Mouse (Mus musculus) midbrain, embryonic 10.5 days (tissue): ENCODE results near the gene Myo1d. TPM values are rescaled to one million over a fixed set of nuclear protein-coding genes. Genes with fewer than 3 reads are reported as not detected.

ENCODE experiments used
- DNase-seq: peaks from one replicate; pipeline ENCODE4 v3.0.0-alpha.2; 2017; ENCODE audit warnings: low spot score
- H3K27ac ChIP-seq: fragments of 300-500 bp; sonication (generic); replicated peaks from 2 replicates; pipeline ENCODE4 v1.5.1; 2016; ENCODE audit warnings: mild to moderate bottlenecking
- H3K27me3 ChIP-seq: fragments of 300-500 bp; sonication (generic); 2 replicates; pipeline ENCODE4 v1.6.1; 2016; ENCODE audit warnings: low read depth, mild to moderate bottlenecking; ENCODE audit not compliant: poor library complexity, severe bottlenecking
- H3K36me3 ChIP-seq: fragments of 300-500 bp; sonication (generic); 2 replicates; pipeline ENCODE4 v1.6.1; 2016; ENCODE audit warnings: mild to moderate bottlenecking, moderate library complexity
- H3K4me1 ChIP-seq: fragments of 300-500 bp; sonication (generic); 2 replicates; pipeline ENCODE4 v1.6.1; 2016
- H3K4me3 ChIP-seq: fragments of 300-500 bp; sonication (generic); 2 replicates; pipeline ENCODE4 v1.5.1; 2016; ENCODE audit warnings: mild to moderate bottlenecking, moderate library complexity
- H3K9me3 ChIP-seq: fragments of 300-500 bp; sonication (generic); replicated peaks from 2 replicates; pipeline ENCODE4 v1.6.1; 2016; ENCODE audit warnings: mild to moderate bottlenecking
- WGBS: fragments of 180-500 bp; shearing (Covaris S2); methylation state at CpG from one replicate; pipeline ENCODE4 v1.1.7; 2016; 5-methylcytosine and 5-hydroxymethylcytosine counted together
- polyA plus RNA-seq: library from polyadenylated mRNA; unstranded; fragments of >200 nt; fragmentation: Nextera tagmentation; extraction: Ambion mirVana; gene quantifications from 2 replicates; pipeline ENCODE4 v1.2.1, GENCODE M21; 2016

The Myo1d gene
- polyA plus RNA-seq, 1 experiment from 2014 or later: 2.3 TPM

- 41% methylated on average over 3 of the region's 3 CpGs for WGBS
- DNase-seq: no peak
- Histone ChIP-seq H3K27me3 (no peaks in the 10 kb centered on the region; the same call in 1 of the 2 replicates), H3K4me1 (no peaks in the 10 kb centered on the region; the same call in 1 of the 2 replicates), H3K9me3 (no peaks in the 10 kb centered on the region; the same call in 1 of the 2 replicates), H3K4me3 (no peak overlapping the region), H3K36me3 (no peaks in the 10 kb centered on the region), H3K27ac (no peak overlapping the region)
Observed at GRCm38 (mm10) chr11:80799979-80800378, 20.2 kb upstream of the Myo1d start.

- DNase-seq: no peak
- H3K4me3 ChIP-seq: no peak overlapping the region
- no peaks in the 10 kb centered on the region for H3K36me3 ChIP-seq
- no peaks in the 10 kb centered on the region; the same call in 1 of the 2 replicates for H3K27me3 ChIP-seq
- no peaks in the 10 kb centered on the region for H3K9me3 ChIP-seq
- WGBS: 81% methylated on average over 8 of the region's 8 CpGs
- H3K27ac ChIP-seq: no peak overlapping the region
- no peaks in the 10 kb centered on the region for H3K4me1 ChIP-seq
Observed at GRCm38 (mm10) chr11:80795431-80795830, 15.6 kb upstream of the Myo1d start.

DNA sequence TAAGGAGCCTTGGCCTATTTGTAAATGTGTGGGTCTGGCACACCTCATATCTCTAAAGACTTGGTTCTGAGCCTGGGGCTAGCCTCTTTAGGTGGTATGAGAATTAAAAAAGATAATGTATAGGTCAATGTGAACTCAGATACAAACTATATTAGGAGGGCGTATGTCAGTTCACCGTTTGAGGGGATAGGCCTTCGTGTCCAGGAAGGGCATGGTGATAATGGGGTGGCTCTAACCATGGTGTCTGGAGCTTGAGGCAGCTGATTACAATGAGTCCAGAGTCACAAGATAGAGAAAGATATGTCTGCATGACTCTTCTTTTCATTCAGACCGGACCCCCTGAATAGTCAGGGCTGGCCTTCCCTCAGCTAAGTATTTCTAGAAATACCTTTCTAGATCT lies 14.5 kb upstream of the Myo1d start:
- H3K36me3 ChIP-seq: no peaks in the 10 kb centered on the region
- H3K4me3 ChIP-seq: no peak overlapping the region
- no peaks in the 10 kb centered on the region for H3K9me3 ChIP-seq
- H3K27me3 ChIP-seq: no peaks in the 10 kb centered on the region; the same call in 1 of the 2 replicates
- no peaks in the 10 kb centered on the region for H3K4me1 ChIP-seq
- DNase-seq: no peak
- H3K27ac ChIP-seq: no peak overlapping the region
- WGBS: 91% methylated on average over 4 of the region's 4 CpGs

- Histone ChIP-seq H3K4me1 (no peaks in the 10 kb centered on the region), H3K9me3 (no peaks in the 10 kb centered on the region), H3K4me3 (no peak overlapping the region), H3K27ac (no peak overlapping the region), H3K27me3 (no peaks in the 10 kb centered on the region), H3K36me3 (no peaks in the 10 kb centered on the region)
- no peak for DNase-seq
- 86% methylated on average over 4 of the region's 4 CpGs for whole genome bisulfite sequencing
Observed at GRCm38 (mm10) chr11:80793386-80793785, 13.6 kb upstream of the Myo1d start.

DNA sequence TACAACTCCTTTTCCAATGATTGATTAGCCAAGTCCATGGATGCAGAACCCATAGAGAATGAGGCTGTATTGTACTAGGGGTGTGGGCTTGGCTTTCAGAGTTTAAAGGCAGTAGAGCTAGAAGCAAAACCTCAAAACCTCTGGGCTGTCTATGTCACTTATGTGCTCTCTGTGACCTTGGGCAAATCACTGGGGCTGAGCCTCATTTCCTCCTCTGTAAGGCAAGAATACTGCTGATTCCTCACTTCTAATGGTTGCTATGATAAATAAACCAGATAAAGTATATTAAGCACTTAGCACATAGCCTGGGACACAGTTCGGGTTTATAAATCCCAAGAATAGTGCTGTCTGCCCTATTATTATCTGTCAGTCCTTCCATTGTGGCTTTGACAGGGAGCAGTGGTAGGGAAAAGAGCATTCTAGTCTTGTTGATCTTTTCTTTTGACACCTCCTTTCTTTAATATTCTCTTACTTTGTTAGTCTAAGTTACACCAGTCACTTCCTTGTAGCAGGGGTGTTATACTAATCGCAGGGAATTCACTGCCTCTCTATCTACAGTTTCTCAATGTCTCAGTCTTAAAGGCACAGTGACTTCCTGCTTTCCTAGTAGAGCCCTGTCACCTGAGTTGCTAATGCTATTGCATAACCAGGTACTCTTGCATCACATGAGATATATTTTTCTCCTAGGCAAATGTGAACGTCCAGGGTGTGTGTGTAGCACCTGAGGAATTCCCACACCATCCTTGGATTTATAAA lies 12.0 kb upstream of the Myo1d start:
- Histone ChIP-seq H3K27ac (no peak overlapping the region), H3K9me3 (no peaks in the 10 kb centered on the region), H3K4me1 (no peaks in the 10 kb centered on the region), H3K4me3 (no peak overlapping the region), H3K36me3 (no peaks in the 10 kb centered on the region), H3K27me3 (no peaks in the 10 kb centered on the region)
- WGBS: 87% methylated on average over 3 of the region's 3 CpGs
- no peak for DNase-seq

- H3K4me3 ChIP-seq: no peak overlapping the region
- no peak for DNase-seq
- H3K27me3 ChIP-seq: no peaks in the 10 kb centered on the region
- H3K9me3 ChIP-seq: no peaks in the 10 kb centered on the region
- no peak overlapping the region for H3K27ac ChIP-seq
- no peaks in the 10 kb centered on the region for H3K4me1 ChIP-seq
- H3K36me3 ChIP-seq: no peaks in the 10 kb centered on the region
- WGBS: 73% methylated on average over 3 of the region's 3 CpGs
Observed at GRCm38 (mm10) chr11:80790413-80790812, 10.6 kb upstream of the Myo1d start.

DNA sequence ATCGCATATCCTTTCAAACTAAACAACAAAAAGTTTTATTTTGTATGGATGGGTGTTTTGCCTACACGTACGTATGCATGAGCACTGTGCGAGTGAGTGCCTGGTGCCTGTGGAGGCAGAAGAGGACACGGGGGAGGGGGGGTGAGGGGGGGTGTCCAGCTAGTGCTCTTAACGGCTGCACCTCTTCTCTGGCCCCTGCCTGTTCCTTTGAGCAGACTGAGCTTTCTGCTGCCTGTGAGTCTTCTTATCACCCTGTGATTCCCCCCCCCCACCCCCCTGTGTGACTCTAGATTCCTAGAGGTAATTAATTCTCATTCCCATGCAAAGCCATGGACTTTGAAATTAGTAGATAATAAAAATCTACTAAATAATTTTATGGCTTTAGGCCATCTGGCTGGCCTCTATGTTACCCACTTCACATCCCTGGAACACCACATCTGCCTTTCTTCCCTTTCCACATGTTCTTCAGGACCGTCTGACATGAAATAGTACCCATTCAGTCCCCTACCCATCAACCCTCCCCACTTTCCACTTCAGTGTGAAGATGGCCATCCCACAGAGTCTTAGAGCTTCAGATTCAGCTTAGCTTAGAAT lies 9.9 kb upstream of the Myo1d start:
- Histone ChIP-seq H3K36me3 (no peaks in the 10 kb centered on the region), H3K27ac (no peak overlapping the region), H3K9me3 (no peaks in the 10 kb centered on the region), H3K4me3 (no peak overlapping the region), H3K27me3 (no peaks in the 10 kb centered on the region), H3K4me1 (no peaks in the 10 kb centered on the region)
- WGBS: 66% methylated on average over 7 of the region's 7 CpGs
- no peak for DNase-seq

DNA sequence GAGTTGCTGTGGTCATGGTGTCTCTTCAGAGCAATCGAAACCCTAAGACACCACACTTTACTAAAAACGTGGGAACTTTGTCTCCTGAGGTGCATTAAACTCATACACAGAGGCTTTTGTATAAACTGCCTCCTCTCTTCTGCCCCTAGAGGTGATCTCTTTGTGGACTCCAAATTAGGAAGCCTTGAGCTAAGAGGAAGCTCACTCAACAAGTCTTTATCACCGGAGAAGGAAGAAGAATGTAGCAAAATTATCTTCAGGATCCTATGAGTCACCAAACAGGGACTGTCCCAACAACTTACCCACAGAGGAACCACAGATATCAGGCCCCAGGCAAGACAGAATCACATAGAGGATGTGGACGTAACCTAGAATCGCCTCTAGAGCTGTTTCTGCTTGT lies 5.8 kb upstream of the Myo1d start:
- no peak for DNase-seq
- no peak overlapping the region for H3K27ac ChIP-seq
- no peaks in the 10 kb centered on the region for H3K9me3 ChIP-seq
- H3K36me3 ChIP-seq: no peaks in the 10 kb centered on the region
- no peak overlapping the region for H3K4me3 ChIP-seq
- WGBS: 84% methylated on average over 5 of the region's 5 CpGs
- H3K4me1 ChIP-seq: no peaks in the 10 kb centered on the region
- no peaks in the 10 kb centered on the region for H3K27me3 ChIP-seq

GRCm38 (mm10) chr11:80784294-80784743 lies 4.5 kb upstream of the Myo1d start:
- 79% methylated on average over 3 of the region's 3 CpGs for WGBS
- H3K4me1 ChIP-seq: peaks cover 13% of the 10 kb centered on the region
- H3K9me3 ChIP-seq: no peaks in the 10 kb centered on the region
- no peak overlapping the region for H3K27ac ChIP-seq
- peaks cover 5% of the 10 kb centered on the region for H3K27me3 ChIP-seq
- H3K4me3 ChIP-seq: no peak overlapping the region
- no peak for DNase-seq
- H3K36me3 ChIP-seq: no peaks in the 10 kb centered on the region

GRCm38 (mm10) chr11:80783460-80783859 lies 3.6 kb upstream of the Myo1d start:
- DNase-seq: no peak
- no peaks in the 10 kb centered on the region for H3K9me3 ChIP-seq
- H3K27ac ChIP-seq: no peak overlapping the region
- no peak overlapping the region for H3K4me3 ChIP-seq
- H3K27me3 ChIP-seq: peaks cover 13% of the 10 kb centered on the region
- WGBS: 86% methylated on average over 7 of the region's 7 CpGs
- no peaks in the 10 kb centered on the region for H3K36me3 ChIP-seq
- peaks cover 17% of the 10 kb centered on the region for H3K4me1 ChIP-seq

DNA sequence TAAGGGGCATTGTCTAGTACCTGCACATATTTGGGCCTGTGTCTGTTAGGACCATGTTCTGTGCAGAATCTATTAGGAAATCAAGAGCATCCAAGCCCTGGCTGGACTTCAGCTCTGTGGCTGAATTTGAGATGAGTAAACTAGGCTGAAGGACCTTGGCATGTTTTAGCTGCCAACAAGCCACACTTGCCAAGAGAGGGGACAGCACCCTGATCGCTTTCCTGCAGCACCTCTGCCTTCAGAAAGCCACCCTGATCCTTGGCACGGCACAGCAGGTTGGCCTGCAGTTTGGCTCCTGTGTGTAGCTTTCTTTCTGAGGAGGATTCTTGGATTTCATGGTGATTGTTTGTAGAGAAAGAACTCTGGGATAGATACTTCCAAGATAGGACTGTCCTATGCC lies 1.7 kb upstream of the Myo1d start:
- no peaks in the 10 kb centered on the region for H3K9me3 ChIP-seq
- 92% methylated on average over 2 of the region's 2 CpGs for WGBS
- H3K36me3 ChIP-seq: no peaks in the 10 kb centered on the region

DNA sequence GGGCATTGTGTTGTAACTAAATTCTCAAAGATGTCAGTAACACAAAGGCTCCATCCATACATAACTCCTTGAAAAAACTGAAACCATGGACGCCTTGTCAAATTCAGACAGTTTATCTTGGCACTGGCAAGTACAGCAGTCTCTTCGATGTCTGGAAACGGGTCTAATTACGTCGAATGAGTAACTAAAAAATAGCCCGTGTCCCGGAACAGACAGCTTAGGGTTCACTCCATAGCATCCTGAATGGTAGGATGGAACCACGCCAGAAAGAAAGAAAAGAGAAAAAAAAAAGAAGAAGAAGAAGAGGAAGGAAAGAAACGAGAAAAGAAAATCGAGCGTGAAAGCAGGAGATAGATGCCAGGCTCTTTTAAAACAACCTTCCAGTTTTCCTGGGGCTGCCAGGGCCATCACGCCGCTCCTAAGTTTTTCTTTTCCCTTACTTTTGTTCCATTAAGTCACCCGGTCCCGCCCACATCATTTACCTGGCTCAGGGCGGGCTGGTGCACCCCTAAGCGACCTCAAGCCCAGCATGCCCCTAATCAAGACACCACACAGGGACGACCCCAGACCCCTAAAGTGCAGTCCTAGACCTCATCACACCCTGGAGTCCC lies 804 bp downstream of the Myo1d start:
- H3K27ac ChIP-seq: peak overlapping the region; percentile 79

More for the DNA sequence above, 1.7 kb upstream of the Myo1d start:
- no peak for DNase-seq
- Histone ChIP-seq H3K4me3 (no peak overlapping the region), H3K4me1 (peaks cover 17% of the 10 kb centered on the region), H3K27me3 (peaks cover 26% of the 10 kb centered on the region), H3K27ac (no peak overlapping the region)

GRCm38 (mm10) chr11:80778157-80778556 lies 1.7 kb downstream of the Myo1d start:
- Histone ChIP-seq H3K27me3 (peaks cover 26% of the 10 kb centered on the region), H3K4me3 (no peak overlapping the region), H3K4me1 (peaks cover 17% of the 10 kb centered on the region), H3K27ac (no peak overlapping the region), H3K9me3 (no peaks in the 10 kb centered on the region), H3K36me3 (no peaks in the 10 kb centered on the region)
- no peak for DNase-seq
- WGBS: 83% methylated on average over 6 of the region's 6 CpGs

More for the DNA sequence above, 804 bp downstream of the Myo1d start:
- H3K9me3 ChIP-seq: no peaks in the 10 kb centered on the region
- peaks cover 26% of the 10 kb centered on the region for H3K27me3 ChIP-seq
- peaks cover 17% of the 10 kb centered on the region for H3K4me1 ChIP-seq
- peak overlapping the region; percentile 80 for H3K4me3 ChIP-seq
- no peaks in the 10 kb centered on the region for H3K36me3 ChIP-seq
- 8% methylated on average over 18 of the region's 18 CpGs for WGBS
- no peak for DNase-seq
